Mouse (Mus musculus) ES-E14 (cell line): ENCODE data around the gene Npff.

Source experiments
- HCFC1 ChIP-seq: IDR thresholded peaks from 2 replicates; pipeline ENCODE4 v1.6.1; 2012; ENCODE audit warnings: low read length, inconsistent platforms, borderline replicate concordance; ENCODE audit not compliant: insufficient read depth
- ZNF384 ChIP-seq: IDR thresholded peaks from 2 replicates; pipeline ENCODE4 v1.6.1; 2012; ENCODE audit warnings: low read depth, low read length, inconsistent platforms

DNA sequence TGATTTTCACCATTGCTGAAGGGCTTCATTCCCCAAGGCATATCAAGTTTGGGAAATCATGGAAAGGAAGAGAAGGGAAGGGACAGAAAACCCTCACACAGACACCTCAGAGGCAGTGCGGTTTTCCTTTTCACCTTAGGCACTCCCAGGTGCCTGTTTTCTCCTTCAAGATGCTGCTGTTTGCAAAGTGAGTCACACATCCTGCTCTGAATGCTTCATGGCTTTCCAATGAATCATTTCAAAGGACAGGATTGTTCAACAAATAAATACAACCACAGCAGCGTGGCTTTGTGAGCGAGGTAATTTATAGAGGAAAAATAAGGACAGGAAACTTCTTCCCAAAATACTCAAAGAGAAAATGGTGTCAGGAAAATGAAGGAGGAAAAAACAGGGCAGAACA is 47.3 kb upstream of the Npff start:
- TF ChIP-seq HCFC1 (no peak), ZNF384 (no peak)
